Mouse (Mus musculus) c-Kit-positive CD71-positive TER-119-positive erythroid progenitor cells, embryonic 14.5 days (primary cell): ENCODE measurements around the gene Rtraf.
"Not testable (repeated sequence)": the region's sequence is repeated elsewhere in the genome, so short reads cannot be mapped to it uniquely, and the experiment has no call there.

Experiments
- DNase-seq: peaks from one replicate; pipeline ENCODE4 v3.0.0-alpha.2; 2013; ENCODE audit warnings: low spot score

Rtraf gene

DNA sequence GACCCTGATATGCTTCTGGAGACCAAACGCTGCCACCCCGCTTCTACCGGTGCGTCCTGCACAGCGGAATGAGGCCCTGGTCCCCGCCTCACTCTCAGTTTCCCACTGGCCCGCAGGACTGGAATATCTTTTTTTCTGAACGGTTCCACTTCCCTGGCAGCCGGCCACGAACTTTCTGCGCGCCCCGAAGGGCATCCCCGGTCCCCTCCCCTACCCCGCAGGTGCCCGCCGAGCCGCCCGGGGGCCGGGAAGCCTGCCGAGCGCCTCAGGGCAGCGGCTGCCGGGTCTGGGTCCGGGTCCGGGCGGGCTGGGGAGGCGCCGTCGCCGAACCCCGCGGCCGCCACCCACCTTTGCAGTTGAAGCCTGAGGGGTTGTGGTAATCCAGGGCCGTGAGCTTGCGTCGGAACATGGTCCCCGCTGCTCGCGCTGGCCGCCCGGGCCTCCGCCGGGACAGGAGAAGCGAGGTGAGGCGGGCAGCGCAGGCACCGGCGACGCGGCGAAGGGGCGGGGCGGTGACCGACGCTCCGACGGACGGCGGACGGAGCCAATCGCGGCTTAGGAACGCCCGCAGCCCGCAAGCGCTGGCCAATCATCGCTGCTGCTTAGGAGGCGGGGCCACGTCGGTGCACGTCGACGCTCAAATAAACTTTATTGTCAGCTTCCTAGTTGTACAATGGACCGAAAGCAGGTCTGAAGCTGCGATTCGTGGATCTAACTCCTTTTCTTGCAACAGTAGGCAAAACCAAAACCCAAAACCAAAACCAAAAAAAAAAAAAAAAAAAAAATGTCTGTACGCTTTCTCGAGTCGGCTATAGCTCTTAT is at the start of gene Rtraf:
Gene Rtraf, minus strand, starts transcription at position 504 of the 822 bp plus-strand sequence.
- peak; percentile 92 for DNase-seq

DNA sequence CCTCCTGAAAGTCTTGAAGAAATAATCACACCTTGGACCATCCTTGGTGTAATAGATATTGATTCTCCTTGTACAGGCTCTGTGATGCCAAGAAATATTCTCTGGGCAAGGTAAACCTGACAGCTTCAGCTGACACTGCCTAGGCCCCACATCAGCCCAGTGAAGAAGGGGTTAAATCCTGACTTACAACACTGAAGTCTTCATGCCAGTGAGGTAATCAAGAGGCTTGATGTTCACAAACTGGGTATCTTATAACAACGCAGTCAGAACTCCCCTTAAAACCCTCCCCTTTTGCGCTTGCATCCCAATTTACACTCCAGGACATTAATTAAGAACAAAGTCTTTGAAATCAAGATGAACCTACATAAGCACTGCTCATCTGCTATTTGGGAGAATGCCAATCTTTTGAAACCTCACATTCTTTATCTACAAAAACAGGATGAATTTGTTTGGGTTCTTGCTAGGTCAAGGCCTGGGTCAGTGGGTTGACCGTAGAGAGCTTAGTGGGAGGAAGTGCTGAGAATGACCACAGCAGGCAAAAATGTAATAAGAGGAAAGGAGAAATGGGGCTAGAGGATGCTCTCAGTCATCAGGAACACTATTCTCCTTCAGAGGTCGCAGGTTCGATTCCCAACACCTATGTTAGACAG is 43.8 kb upstream of the Rtraf start:
- no peak for DNase-seq

DNA sequence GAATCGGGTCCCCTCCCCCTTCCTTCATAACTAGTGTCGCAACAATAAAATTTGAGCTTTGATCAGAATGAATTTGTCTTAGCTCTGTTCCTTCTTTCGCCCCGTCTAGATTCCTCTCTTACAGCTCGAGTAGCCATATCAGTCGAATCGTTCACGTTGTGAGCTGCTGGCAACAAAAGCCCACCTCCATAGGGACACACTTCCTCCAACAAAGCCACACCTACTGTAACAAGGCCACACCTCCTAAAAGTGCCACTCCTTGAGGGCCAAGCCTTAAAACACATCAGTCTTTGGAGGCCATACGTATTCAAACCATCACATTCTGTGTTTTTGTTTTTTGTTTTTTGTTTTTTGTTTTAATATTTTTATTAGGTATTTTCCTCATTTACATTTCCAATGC is 41.5 kb upstream of the Rtraf start:
- not testable (repeated sequence) for DNase-seq

DNA sequence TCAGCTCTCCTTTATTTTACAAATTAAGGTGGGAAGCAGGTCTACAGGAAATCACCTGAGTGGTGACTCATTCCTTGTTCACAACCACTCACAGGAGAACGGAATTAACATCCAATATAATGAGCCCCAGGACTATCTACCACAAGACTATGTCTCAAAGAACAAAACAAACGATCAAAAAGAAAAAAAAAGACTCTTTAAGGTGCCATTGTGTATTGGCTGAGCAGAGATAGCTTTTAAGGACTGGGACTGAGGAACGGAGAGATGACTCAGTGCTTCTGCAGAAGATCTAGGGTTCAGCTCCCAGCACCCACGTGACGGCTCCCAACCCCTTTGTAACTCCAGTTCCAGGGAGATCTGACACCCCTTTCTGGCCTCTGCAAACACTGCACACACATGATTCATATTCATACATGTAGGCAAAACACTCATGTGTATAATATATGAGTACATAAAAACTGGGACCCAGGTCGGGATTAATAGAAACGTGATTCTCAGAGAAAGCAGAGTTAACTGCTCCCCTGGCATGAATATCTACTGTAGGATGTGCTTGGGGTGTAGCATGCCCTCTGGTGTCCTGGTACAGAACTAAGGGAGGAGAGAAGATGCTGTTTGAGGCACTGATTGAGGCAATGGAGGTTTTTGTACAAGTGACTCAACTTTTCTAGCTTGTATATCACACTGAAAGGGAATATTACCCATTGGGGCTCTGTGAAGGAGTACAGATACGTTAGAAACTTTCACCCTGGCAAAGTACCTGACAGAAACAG is 37.9 kb upstream of the Rtraf start:
- DNase-seq: no peak

DNA sequence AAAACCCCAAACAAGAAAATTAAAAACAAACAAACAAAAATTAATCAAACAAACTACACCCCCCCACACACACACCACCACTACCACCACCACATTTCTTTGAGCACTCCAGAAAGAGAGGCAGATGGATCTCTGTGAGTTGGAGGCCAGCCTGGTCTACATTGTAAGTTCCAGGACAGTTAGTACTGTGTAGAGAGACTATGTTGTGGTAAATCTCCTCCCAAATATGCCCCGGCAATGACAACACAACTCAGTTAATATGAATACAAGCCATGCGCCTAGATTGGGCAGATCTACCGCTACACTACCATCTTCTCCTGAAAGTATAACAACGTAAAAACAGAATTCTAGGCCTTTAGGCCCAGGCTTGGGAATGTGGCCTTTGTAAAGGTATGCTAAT is 36.7 kb upstream of the Rtraf start:
- DNase-seq: no peak

DNA sequence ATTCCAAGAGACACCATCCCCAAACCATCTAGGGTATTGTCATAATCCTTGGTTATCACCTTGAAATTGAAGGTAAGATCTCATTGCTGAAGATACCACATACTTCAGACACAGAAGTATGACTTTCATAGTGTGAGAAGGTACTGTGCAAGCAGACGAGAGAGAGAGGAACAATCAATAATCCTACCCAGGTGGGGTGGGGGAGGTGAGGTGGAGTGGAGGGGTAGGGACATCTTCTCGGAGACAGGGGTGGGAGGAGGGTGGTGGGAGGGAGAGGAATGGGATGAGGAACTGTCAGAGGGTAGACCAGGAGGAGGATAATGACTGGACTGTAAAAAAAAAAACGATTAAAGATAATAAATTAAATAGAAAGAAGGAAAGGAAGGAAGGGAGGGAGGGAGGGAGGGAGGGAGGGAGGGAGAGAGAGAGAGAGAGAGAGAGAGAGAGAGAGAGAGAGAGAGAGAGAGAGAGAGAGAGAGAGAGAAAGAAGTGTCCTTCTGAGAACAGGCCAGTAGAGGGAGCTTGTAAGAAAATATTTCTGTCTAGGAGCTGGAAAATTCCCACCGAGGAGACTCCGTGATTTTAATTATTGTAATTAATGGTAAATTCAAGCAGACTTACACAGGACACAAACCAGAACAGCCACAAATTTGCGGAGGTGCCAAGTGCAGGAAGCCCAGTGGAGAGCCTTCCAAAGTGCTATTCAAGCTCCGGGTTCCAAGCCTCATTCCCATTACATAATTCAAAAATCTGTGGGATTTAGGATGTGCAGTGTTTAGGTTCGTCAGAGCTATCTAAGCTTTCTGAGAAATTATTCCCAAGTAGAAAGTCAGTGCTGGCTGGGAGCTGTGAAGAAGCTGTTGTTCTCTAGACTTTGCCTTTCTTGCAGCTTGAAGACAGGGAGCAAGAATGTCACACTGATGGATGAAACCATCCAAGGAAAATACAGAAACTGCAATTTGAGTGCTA is 35.5 kb upstream of the Rtraf start:
- DNase-seq: no peak

DNA sequence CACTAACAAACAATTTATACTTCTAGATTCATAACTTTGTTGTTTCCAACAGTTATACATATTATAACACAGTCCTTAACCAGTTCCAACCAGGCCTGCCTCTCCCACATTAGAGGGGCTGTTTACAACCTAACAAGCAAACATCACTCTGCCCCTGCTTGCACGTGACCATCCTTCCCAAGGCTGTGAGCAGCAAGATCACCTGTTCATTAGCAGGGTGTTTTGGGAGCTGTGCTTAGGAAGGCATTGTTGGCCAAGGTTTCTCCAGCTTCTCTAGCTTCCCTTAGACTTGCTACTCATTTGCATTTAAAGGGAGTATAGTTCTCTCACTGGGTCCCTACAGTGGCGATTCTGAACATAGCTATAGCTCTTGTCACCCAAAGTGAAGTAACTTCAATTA is 34.7 kb upstream of the Rtraf start:
- no peak for DNase-seq

DNA sequence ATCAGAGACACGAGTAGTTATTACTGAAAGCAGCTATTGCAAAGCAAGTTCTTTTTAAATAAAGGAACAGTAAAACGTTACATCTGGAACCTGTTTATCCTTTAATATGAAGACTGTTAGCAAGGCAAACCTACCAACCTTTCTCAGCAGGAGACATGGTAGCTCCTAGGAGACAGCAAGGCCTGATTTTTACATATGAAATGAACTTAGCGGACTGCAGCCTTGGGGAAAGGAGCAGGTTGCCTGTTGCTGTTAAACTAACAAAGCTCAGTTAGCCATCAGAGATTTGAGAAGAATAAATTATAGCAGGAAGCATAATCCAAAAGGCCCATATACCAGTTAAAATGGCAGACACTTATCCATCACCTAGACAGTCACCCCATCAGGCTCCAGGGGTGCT is 29.8 kb upstream of the Rtraf start:
- no peak for DNase-seq

DNA sequence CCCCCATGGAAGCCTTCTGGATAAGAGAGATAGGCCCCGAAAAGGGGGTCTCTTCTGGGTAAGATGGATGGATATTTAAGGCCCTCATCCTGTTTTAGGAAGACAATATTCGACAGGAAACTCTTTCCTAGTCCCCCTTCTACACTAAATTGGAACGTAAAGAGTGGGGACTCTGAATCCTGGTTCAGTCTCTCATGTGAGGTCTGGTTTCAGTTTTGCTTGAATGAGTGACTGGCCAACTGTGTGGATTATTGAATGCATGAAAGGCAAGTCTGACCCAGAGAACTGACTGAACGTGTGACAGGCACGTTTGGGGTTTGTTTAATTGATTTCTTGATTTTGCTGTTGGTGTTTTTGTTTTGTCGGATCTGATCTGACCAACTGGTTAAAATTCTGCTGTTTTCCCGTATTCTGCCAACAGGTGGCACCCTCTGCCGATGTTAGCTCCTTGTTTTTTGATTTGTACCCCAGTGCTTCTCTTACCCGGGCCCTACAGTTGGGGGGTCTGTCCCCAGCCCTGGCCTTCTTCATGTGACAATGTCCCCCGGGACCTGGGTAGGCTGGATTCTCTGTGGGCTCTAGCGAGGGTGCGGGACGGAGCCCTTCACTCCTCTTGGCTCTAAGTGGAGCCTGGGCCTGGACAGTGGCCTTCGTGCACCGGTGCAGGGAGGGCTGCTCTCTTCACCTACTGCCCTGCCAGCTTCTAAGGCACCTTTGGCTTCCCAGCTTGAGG is 16.1 kb upstream of the Rtraf start:
- peak; percentile 40 for DNase-seq

DNA sequence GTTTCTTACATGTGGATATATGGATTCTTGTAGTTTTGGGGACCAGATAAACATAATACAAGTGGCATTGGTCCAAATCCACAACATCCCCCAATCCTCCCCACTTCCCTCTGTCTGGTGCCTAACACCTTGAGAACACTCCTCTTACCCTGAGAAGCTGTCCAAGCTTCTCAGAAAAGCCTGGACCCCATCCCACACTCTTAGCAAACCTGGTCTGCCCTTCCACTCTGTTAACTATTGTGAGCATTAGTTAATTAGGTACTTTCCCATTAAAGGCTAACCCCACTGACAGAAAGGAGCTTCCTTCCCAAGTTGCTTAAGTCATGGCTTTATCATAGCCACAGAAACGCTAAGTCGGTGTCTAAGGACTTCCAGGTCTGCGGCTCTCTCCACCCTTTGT is 12.7 kb upstream of the Rtraf start:
- DNase-seq: no peak

DNA sequence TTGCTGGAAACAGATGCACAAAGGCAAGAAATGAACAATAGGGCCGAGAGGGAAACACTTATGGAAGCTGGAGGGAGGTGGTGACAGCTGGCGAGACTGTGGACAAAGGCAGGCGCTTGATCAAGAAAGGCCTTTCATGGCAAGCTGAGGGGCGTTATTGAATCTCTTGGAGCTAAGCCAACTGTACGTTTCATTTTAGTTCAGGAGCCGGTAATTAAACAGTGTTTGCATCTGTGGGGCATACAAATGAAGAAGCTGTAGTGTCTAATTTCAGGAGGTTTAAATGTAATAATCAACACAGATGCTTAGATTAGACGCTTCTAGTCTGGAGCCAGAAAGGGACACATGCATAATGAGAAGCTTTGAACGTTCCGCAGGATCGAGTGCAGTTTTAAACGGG is 1.9 kb upstream of the Rtraf start:
- no peak for DNase-seq

DNA sequence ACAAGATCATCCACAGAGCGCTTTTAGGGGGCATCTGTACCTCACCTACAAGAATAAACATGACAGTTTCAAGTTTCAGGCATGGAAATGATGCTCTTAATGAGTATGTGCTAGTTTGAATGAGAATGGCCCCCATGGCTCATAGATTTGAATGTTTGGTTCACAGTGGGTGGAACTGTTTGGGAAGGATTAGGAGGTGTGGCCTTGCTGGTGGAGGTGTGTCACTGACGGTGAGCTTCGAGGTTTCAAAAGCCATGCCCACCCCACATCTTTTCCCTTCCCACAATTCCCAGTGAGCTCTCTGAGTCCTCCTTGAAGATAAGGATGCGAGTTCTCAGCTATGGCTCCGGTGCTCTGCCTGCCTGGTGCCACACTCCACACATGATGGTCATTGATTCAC is 1.9 kb downstream of the Rtraf start:
- DNase-seq: no peak

DNA sequence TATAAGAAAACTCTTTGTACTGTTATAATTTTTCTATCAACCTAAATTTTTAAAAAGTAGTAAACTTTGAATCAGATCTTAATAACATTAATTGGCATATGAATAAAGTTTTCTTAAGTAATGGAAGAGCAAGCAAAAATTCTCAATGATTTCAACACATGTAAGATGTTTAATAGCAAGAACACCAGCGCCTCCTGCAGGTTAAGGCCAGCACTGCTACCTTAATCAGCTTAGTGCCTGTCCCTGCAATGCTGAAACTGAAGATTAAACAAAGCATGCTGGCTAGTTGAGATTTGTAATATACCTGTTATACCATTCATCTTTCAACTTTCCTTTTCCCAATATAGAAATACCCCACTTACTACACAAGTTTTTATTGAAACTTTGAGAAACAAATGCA is 5.7 kb downstream of the Rtraf start:
- peak; percentile 71 for DNase-seq

DNA sequence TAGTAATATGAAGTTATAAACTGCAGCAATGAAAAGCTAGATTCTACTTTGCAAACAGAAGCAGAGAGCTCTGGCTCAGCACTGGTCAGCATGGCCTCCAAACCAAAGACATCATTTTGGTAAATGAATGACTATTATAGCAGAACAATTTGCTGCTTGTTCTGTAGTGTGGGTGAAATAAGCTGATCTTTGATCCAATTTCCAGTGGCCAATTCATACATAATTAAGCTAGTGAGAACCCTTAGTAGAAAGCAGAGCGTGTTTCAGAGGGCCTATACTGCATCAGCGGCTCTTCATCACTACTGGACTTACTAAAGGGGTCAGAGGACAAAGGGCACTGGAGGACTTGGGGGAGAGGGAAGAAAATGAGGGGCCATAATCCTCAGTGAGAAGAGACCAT is 10.6 kb downstream of the Rtraf start:
- no peak for DNase-seq

DNA sequence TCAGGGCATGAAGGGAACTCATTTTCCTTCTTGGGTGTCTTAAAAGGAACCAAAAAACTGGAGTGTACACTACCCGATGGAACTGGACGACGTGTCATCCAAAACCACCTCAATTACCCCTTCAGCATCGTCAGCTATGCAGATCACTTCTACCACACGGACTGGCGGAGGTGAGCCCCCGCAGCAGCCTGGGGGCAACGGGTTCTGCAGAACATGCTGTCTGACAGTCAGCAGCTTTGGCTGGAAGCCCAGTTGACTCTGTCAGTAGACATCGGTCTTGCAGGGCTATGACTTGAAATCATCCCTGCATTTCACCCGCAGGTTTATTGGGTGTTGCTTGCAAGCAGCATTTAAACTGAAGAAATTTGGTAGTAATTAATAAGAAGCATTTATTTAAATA is 13.7 kb downstream of the Rtraf start:
- no peak for DNase-seq

DNA sequence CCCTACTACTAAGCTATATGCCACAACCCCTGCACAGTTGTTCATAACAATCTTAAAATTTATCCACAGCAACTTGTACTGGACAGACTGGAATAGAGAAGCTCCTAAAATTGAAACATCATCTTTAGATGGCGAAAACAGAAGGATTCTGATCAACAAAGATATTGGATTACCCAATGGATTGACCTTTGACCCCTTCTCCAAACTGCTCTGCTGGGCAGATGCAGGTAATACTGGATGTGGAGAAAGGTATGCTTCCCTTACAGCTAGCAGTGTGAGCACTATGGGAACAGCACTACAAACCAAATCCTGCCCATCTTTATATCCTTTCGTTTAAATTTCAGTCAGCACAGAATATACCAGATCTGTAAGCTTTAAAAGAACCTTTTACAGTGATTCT is 15.8 kb downstream of the Rtraf start:
- no peak for DNase-seq

DNA sequence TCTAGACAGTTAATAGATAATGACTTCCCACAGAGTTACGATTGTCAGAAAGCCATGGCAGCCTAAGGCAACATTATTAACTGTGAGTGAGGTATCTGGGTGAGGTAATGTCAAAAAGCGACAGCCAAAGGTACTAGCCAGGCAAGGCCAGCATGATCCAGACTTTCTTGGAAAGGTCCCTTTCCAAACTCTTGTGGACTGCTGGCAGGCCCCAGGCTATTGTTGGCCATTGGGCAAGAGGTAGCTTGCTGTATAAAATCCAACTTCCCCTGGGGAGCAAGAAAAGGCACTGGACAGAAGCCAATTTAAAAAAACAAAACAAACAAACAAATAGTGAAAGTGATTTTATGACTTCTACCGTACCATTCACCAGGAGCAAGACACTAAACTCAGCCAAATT is 16.3 kb downstream of the Rtraf start:
- no peak for DNase-seq

DNA sequence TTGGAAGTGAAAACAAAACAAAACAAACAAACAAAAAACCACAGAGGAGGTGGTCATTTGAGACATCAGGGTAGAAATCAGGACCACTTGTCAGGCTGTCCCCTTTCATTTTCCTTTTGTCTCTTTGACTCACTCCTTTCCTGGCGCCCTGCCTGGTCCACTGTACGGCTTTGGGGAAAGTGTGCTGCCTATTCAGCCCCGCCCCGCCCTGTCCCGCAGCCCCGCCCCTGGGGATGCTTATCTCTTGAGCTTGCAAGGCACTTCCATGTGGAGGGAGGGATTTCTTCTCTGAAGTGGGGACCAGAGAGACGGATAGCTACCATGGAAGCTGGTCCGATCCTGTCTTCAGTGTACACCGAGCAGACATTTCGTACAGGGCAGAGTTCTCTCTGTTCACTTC is 20.0 kb downstream of the Rtraf start:
- DNase-seq: peak; percentile 29

DNA sequence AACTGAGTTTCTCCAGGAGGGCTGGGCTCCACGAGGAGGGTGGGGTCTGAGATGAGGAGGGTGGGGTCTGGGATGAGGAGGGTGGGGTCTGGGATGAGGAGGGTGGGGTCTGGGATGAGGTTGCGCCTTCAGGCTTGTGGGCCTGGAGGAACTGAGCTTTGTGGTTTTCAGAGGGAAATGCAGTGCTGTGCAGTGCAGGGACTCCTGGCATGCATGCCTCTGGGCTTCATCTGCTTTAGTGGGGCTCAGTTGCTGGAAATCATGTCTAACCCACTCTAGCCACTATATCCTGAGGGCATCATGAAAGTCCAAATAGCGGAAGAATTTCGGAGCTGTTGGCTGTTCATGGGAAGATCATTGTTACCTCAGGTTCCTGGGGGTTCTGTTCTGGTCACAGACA is 20.4 kb downstream of the Rtraf start:
- no peak for DNase-seq

DNA sequence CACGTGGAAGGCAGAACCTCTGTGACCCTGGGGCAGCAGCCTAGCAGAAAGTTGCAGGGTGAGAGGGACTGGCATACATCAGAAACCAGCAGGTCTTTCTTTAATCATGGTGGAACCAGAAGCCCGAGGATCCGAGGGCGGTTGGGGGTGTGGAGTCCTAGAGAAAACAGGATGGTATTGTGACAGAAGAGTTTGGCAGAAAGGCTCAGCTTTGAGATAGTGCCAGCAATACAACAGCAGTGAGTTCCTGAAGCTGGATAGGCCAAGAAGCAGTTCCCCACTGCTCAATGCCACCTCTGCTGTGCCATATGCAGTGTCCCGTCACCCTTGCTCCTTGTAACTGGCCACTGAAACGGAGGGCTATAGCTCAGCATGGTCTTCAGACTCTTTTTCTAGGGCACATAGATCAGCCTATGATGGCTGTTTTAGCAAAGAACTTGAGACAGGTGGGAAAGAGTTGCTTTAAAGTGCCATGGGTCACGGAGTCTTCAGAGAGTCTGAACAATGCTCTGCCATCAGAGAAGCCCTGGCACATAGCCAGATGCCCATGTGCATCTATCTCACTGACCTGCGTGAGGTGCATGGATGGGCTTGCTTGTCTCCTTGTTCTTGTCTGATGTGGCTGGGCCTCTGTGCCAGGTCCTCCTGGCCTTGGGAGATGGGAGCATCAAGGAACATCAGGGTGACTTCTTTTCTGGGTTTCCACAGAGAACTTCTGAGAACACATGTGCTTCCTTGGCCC is 22.0 kb downstream of the Rtraf start:
- no peak for DNase-seq
